Mouse (Mus musculus): ENCODE data around the gene Hnrnpr. TPM values are rescaled to one million over a fixed set of nuclear protein-coding genes. Genes with fewer than 3 reads are reported as not detected.

Gene Hnrnpr
- polyA plus RNA-seq (2012; fragmentation: generic; extraction: Trizol) = 38.4 TPM
- long read RNA-seq, experiment 1, full-length matches to known transcripts = 65 of 91 reads
- long read RNA-seq, experiment 1, partial matches to known transcripts = 20 of 91 reads
- long read RNA-seq, experiment 1, other reads (novel, unspliced or antisense) = 6 of 91 reads
- long read RNA-seq, experiment 2, full-length matches to known transcripts = 571 of 662 reads
- long read RNA-seq, experiment 2, partial matches to known transcripts = 49 of 662 reads
- long read RNA-seq, experiment 2, other reads (novel, unspliced or antisense) = 42 of 662 reads

- TF ChIP-seq FOSL1 (IDR thresholded peaks at IDR 0.05; ENCODE audit: insufficient read depth, low read length, poor library complexity, severe bottlenecking) (no peak), MYOD1 (IDR thresholded peaks at IDR 0.05; ENCODE audit: control insufficient read depth, insufficient read length, low read depth) (no peak), MAX (IDR thresholded peaks at IDR 0.05) (peak; percentile 72), USF1 (IDR thresholded peaks at IDR 0.05; ENCODE audit: low read depth) (no peak), CEBPB (IDR thresholded peaks at IDR 0.05; ENCODE audit: low read depth) (no peak), CTCF (IDR thresholded peaks at IDR 0.05; ENCODE audit: control insufficient read depth, insufficient read depth, insufficient read length) (no peak), MYOG (IDR thresholded peaks at IDR 0.05; ENCODE audit: control insufficient read depth, extremely low read depth, insufficient read length) (no peak)
- H3K79me3 ChIP-seq (ENCODE audit: low read depth) = peaks cover 42% of the 10 kb centered on the region
- H3K4me3 ChIP-seq (ENCODE audit: insufficient read depth, poor library complexity, severe bottlenecking) = peak within 1 kb of the TSS; percentile 98
- H3K27me3 ChIP-seq (ENCODE audit: control insufficient read depth, insufficient read depth, insufficient read length) = no peaks in the 10 kb centered on the region
- peak within 1 kb of the TSS; percentile 94 for H3ac ChIP-seq (ENCODE audit: control insufficient read depth, insufficient read length, low read depth)
- no peaks in the 10 kb centered on the region for H3K36me3 ChIP-seq (ENCODE audit: control insufficient read depth, insufficient read depth)
- peaks cover 47% of the 10 kb centered on the region for H3K79me2 ChIP-seq (ENCODE audit: control insufficient read depth, insufficient read depth)
These were observed at the start of gene Hnrnpr for GRCm38 (mm10) chr4:136310229-136311041. TSS of gene Hnrnpr (plus strand) at chr4:136310942.

- H3K4me3 ChIP-seq (ENCODE audit: insufficient read depth, poor library complexity, severe bottlenecking) = no peak overlapping the region
- no peaks in the 10 kb centered on the region for H3K27me3 ChIP-seq (ENCODE audit: control insufficient read depth, insufficient read depth, insufficient read length)
- H3K79me2 ChIP-seq (ENCODE audit: control insufficient read depth, insufficient read depth) = no peaks in the 10 kb centered on the region
- H3K79me3 ChIP-seq (ENCODE audit: low read depth) = no peaks in the 10 kb centered on the region
- TF ChIP-seq CEBPB (IDR thresholded peaks at IDR 0.05; ENCODE audit: low read depth) (no peak), USF1 (IDR thresholded peaks at IDR 0.05; ENCODE audit: low read depth) (no peak), CTCF (IDR thresholded peaks at IDR 0.05; ENCODE audit: control insufficient read depth, insufficient read depth, insufficient read length) (no peak), MYOG (IDR thresholded peaks at IDR 0.05; ENCODE audit: control insufficient read depth, extremely low read depth, insufficient read length) (no peak), MYOD1 (IDR thresholded peaks at IDR 0.05; ENCODE audit: control insufficient read depth, insufficient read length, low read depth) (no peak), MAX (IDR thresholded peaks at IDR 0.05) (no peak), FOSL1 (IDR thresholded peaks at IDR 0.05; ENCODE audit: insufficient read depth, low read length, poor library complexity, severe bottlenecking) (no peak)
- H3ac ChIP-seq (ENCODE audit: control insufficient read depth, insufficient read length, low read depth) = no peak overlapping the region
- H3K36me3 ChIP-seq (ENCODE audit: control insufficient read depth, insufficient read depth) = no peaks in the 10 kb centered on the region
These were observed 48.8 kb upstream of the Hnrnpr start for GRCm38 (mm10) chr4:136261912-136262311.

- no peaks in the 10 kb centered on the region for H3K27me3 ChIP-seq (ENCODE audit: control insufficient read depth, insufficient read depth, insufficient read length)
- H3K36me3 ChIP-seq (ENCODE audit: control insufficient read depth, insufficient read depth) = no peaks in the 10 kb centered on the region
- no peak overlapping the region for H3ac ChIP-seq (ENCODE audit: control insufficient read depth, insufficient read length, low read depth)
- no peaks in the 10 kb centered on the region for H3K79me2 ChIP-seq (ENCODE audit: control insufficient read depth, insufficient read depth)
- TF ChIP-seq FOSL1 (IDR thresholded peaks at IDR 0.05; ENCODE audit: insufficient read depth, low read length, poor library complexity, severe bottlenecking) (no peak), MYOG (IDR thresholded peaks at IDR 0.05; ENCODE audit: control insufficient read depth, extremely low read depth, insufficient read length) (no peak), MAX (IDR thresholded peaks at IDR 0.05) (no peak), USF1 (IDR thresholded peaks at IDR 0.05; ENCODE audit: low read depth) (no peak), CEBPB (IDR thresholded peaks at IDR 0.05; ENCODE audit: low read depth) (no peak), MYOD1 (IDR thresholded peaks at IDR 0.05; ENCODE audit: control insufficient read depth, insufficient read length, low read depth) (no peak), CTCF (IDR thresholded peaks at IDR 0.05; ENCODE audit: control insufficient read depth, insufficient read depth, insufficient read length) (no peak)
- no peak overlapping the region for H3K4me3 ChIP-seq (ENCODE audit: insufficient read depth, poor library complexity, severe bottlenecking)
- no peaks in the 10 kb centered on the region for H3K79me3 ChIP-seq (ENCODE audit: low read depth)
These were observed 47.2 kb upstream of the Hnrnpr start for GRCm38 (mm10) chr4:136263555-136263954.

- H3K4me3 ChIP-seq (ENCODE audit: insufficient read depth, poor library complexity, severe bottlenecking) = no peak overlapping the region
- TF ChIP-seq MYOD1 (IDR thresholded peaks at IDR 0.05; ENCODE audit: control insufficient read depth, insufficient read length, low read depth) = peak; percentile 34
- no peak for TF ChIP-seq FOSL1 (IDR thresholded peaks at IDR 0.05; ENCODE audit: insufficient read depth, low read length, poor library complexity, severe bottlenecking)
- H3K36me3 ChIP-seq (ENCODE audit: control insufficient read depth, insufficient read depth) = no peaks in the 10 kb centered on the region
- no peaks in the 10 kb centered on the region for H3K79me2 ChIP-seq (ENCODE audit: control insufficient read depth, insufficient read depth)
- H3K27me3 ChIP-seq (ENCODE audit: control insufficient read depth, insufficient read depth, insufficient read length) = no peaks in the 10 kb centered on the region
- H3K79me3 ChIP-seq (ENCODE audit: low read depth) = no peaks in the 10 kb centered on the region
- H3ac ChIP-seq (ENCODE audit: control insufficient read depth, insufficient read length, low read depth) = no peak overlapping the region
These were observed 43.9 kb upstream of the Hnrnpr start for GRCm38 (mm10) chr4:136266716-136267343.

- peaks cover 6% of the 10 kb centered on the region for H3K27me3 ChIP-seq (ENCODE audit: control insufficient read depth, insufficient read depth, insufficient read length)
- H3ac ChIP-seq (ENCODE audit: control insufficient read depth, insufficient read length, low read depth) = no peak overlapping the region
- no peaks in the 10 kb centered on the region for H3K36me3 ChIP-seq (ENCODE audit: control insufficient read depth, insufficient read depth)
- no peaks in the 10 kb centered on the region for H3K79me2 ChIP-seq (ENCODE audit: control insufficient read depth, insufficient read depth)
- H3K79me3 ChIP-seq (ENCODE audit: low read depth) = no peaks in the 10 kb centered on the region
- TF ChIP-seq USF1 (IDR thresholded peaks at IDR 0.05; ENCODE audit: low read depth) (no peak), CTCF (IDR thresholded peaks at IDR 0.05; ENCODE audit: control insufficient read depth, insufficient read depth, insufficient read length) (no peak), MYOD1 (IDR thresholded peaks at IDR 0.05; ENCODE audit: control insufficient read depth, insufficient read length, low read depth) (no peak), FOSL1 (IDR thresholded peaks at IDR 0.05; ENCODE audit: insufficient read depth, low read length, poor library complexity, severe bottlenecking) (no peak), MAX (IDR thresholded peaks at IDR 0.05) (no peak), MYOG (IDR thresholded peaks at IDR 0.05; ENCODE audit: control insufficient read depth, extremely low read depth, insufficient read length) (no peak), CEBPB (IDR thresholded peaks at IDR 0.05; ENCODE audit: low read depth) (no peak)
- H3K4me3 ChIP-seq (ENCODE audit: insufficient read depth, poor library complexity, severe bottlenecking) = no peak overlapping the region
These were observed 41.8 kb upstream of the Hnrnpr start for GRCm38 (mm10) chr4:136268912-136269311.

All from C2C12 (cell line).